Comparison of ENCODE assay signal across 12 mouse cellular contexts in genomic region chr2:153084261-153084976, GRCm38 (mm10). TPM values are rescaled to one million over a fixed set of nuclear protein-coding genes. Genes with fewer than 3 reads are reported as not detected.
DNase-seq lines count a peak whose midpoint lies in the region.
"Had no signal": no experiment of that assay in that cellular context is flagged by ENCODE, and none has a peak within 500 bp of the region (broad histone marks: within the 10 kb centered on the region; RNA-seq: fewer than 3 reads in every experiment).

No protein-coding gene starts in this region.

- peak; percentile 50 to 74 for DNase-seq in heart, adult 9 months (ENCODE audit: low spot score in 2 of 2)
- DNase-seq in heart, postnatal 25 days (ENCODE audit: low spot score), result no peak
- DNase-seq in B cell, adult 2 months, result peak; percentile 52 to 56
- peak; percentile 33 for DNase-seq in brain, adult 2 months (ENCODE audit: low read depth, low spot score)
- peak; percentile 53 for DNase-seq in lung, postnatal 25 days (ENCODE audit: low spot score)
- DNase-seq in urinary bladder, adult 2 months (ENCODE audit: low spot score), result no peak
- DNase-seq in gastrocnemius, postnatal 10 days, result no peak
- DNase-seq in testis, postnatal 10 days (ENCODE audit: low spot score), result no peak
- DNase-seq: thymus, postnatal 14 days had no signal

- intact Hi-C loops in heart, postnatal 25 days (cut with DNase I), result no loop called here

RNA-seq across cellular contexts. Expression of gene Ccm2l, which starts 18.7 kb away (rescaled TPM):
- 10 to 100 TPM; 15.8 to 16.7 TPM for total RNA-seq in heart, postnatal 25 days (2021)
- 12.4 and 15.5 TPM in 2 replicates for polyA plus RNA-seq in urinary bladder, adult 2 months (2012; rRNA removed)
- 10 to 100 TPM in 1 of 2 experiments, 1 to 10 TPM in 1; 7.6 to 12.6 TPM for total RNA-seq in gastrocnemius, postnatal 10 days (2021)
- polyA plus RNA-seq: erythroblast, embryonic 14.5 days; G1E had no signal

RNA-seq across cellular contexts. Expression of gene Hck, which starts 23.8 kb away (rescaled TPM):
- 1 to 10 TPM; 1.1 to 1.4 TPM for total RNA-seq in heart, postnatal 25 days (2021)
- 4.0 and 4.3 TPM in 2 replicates for polyA plus RNA-seq in urinary bladder, adult 2 months (2012; rRNA removed)
- total RNA-seq in gastrocnemius, postnatal 10 days (2021), result 1 to 10 TPM in 1 of 2 experiments, under 1 TPM in 1; 0.85 to 2.3 TPM
- polyA plus RNA-seq: G1E had no signal

RNA-seq across cellular contexts. Expression of gene Xkr7, which starts 52.8 kb away (rescaled TPM):
- not detected for total RNA-seq in heart, postnatal 25 days (2021)
- 0.03 and 0.04 TPM in 2 replicates for polyA plus RNA-seq in urinary bladder, adult 2 months (2012; rRNA removed)
- under 1 TPM; 0.41 to 0.42 TPM for total RNA-seq in gastrocnemius, postnatal 10 days (2021)
- polyA plus RNA-seq: erythroblast, embryonic 14.5 days; G1E; heart, embryonic 14.5 days had no signal

Comparison
In these comparisons a context has a peak if more than half of its experiments do, and no peak if none do; other contexts are left out.
1. DNase-seq: peak in heart, adult 9 months (2 of 2), B cell, adult 2 months (2 of 2), brain, adult 2 months (single experiment) and lung, postnatal 25 days (single experiment); none in heart, postnatal 25 days (single experiment), urinary bladder, adult 2 months (single experiment), gastrocnemius, postnatal 10 days (single experiment) and testis, postnatal 10 days (single experiment).